Mouse (Mus musculus): ENCODE results near the gene Snrk.

Gene Snrk

DNA sequence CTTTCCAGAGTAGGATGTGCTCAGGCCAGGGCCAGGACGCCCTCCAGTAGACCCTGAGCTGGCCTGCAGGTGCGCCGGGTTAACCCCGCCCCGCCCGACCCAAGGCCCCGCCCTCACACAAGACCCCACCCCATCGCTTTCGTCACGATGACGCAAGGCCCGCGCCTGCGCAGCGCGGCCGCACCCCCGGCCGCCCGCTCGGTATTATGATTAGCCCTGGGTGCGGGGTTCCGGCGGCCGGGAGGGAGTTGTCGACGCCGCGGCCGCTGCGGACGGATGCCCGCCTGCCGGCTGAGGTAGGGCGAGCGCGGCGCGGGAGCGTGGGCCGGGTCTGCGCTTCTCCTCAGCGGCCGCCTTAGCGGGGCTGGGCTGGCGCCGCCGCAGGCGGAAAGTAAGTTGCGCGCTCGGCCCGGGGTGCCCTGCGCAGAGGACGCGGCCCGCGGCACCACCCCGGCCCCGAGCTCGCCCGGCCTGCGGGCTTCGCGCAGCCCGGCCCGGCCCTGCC, at the start of gene Snrk:
Gene Snrk, plus strand, starts transcription at position 155 of the 505 bp plus-strand sequence.
- peak; percentile 100 for DNase-seq

DNA sequence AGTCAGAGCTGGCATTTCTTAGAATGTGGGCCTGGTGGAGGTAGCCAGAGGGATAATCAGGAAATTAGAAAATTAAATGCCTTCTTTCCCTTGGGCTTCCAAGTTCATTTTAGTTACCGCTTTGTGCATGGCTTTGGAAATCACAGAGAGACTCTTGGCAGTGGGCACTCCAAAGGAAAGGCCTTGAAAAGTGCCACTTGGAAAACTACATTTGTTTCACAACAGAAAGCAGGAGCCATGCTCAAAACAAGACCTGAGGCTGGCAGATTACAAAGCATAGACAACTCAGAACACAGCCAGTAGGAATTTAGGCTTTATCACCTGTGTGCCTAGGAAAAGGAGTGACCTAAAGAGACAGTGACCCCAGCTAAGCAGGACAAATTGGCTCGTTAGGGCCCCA, 49.4 kb upstream of the Snrk start:
- no peak for DNase-seq

DNA sequence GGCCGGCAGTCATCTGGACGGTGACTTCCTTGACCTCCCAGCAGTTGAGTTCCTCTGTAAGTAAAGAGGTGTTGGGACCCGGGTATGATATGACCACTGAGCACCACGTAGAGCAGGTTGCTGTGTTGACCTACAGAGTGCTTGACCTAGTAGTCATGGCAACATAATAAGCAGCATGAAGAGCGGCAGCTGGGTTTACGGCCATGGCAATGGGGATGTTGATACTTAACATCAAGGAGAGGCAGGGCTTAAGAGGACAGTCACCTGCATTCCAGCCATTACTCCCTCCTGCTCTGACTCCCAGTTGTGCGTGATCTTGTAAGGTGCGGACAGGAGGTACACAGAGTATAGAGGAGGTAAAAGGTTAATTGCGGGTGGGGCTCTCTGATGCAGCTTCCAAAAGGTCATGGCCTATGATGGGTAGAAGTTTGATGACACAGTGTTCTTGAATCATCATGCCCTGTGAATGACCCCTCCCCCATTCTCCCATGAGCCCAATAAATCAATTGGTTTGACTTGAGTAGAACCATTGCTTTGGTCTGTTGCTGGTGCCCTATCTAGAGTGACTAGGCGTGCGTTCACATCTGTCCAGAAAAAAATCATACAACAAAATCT, 47.4 kb upstream of the Snrk start:
- DNase-seq: peak; percentile 90

DNA sequence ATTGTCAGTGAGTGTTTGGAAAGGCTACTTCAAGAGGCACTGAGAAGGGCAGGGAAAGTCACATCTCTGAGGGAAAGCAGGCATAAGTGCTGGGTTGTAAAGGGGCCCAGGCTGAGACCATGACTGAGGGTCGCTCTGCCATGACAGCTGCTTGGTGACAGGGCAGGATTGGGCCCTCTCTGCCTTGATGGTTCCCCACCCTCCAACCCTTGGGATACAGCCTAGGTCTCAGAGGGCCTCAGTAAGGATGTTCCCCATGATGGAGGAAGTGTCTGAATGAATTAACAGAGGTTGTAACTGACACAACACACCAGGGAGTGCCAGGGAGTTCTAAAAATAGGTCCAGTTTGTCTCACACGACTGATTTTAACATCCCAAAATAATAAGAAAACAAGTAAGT, 43.1 kb upstream of the Snrk start:
- DNase-seq: peak; percentile 90

DNA sequence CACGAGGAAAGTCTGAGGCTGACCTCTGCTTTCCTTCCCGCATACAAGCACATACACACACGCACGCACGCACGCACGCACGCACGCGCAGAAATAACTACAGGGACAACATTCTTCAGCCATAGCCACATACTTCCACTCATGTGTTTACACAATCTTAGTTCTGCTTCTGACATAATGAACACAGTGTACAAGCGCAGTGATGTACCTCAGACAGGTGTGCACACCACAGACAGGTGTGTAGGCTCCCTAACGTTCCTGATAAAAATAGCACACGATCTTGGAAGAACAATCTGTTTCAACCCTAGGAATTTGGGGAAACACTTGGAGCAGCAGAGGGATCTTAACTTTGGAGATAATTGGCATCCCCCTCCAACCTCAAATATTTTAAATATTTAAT, 42.5 kb upstream of the Snrk start:
- DNase-seq: no peak

DNA sequence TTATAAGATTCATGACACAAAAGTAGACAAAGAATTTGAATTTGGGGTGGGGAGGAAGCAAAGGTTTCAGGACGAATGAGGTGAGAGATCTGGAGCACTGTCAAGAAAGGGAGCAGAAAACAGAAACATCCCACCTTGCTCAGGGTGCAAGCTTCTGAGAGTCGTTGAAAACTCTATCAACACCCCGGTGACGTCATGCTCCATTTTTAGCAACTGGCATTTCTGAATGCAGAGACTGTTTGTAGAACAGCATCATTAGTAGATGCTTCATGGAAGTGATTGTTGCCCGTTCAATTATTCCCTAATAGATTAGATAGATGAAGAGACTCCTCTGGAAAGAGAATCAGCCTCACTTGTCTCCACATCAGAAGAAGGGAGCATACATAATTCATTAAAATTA, 38.6 kb upstream of the Snrk start:
- no peak for DNase-seq

DNA sequence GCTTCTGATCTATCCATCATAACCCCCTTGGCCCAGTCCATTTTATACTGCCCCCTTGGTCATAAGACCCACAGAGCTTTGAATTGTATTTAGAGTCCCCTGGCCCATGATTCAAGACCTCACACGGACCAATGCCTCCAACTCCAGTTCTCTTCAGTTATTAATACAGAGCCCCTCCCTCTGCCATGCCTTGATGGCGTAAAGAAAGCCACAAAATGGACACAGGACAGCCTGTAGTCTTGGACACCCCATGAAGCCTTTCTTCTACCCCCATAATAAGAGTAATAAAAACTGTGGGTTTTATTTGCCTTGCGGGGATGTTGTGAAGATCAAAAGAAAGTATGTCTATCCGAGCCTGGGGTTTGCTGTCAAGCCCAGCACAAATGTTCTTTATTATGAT, 33.4 kb upstream of the Snrk start:
- peak; percentile 94 for DNase-seq

DNA sequence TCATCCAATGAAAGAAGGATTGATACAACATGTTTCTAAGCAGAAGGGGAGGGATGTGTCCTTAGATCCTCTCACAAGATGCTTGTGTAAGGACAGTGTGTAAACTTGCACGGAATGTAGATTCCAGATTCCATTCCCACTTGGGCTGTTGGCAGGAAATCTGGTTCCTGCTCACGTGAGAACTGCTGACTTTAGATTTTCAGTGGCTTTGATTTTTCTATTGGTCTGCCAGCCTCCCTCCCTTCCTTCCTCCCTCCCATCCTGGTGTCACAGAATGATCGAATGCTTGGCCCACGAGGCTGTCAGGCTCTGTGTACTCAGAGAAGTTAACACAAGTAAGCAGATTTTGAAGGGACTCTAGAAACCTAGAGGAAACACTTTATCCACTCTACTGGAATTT, 32.9 kb upstream of the Snrk start:
- DNase-seq: peak; percentile 99

DNA sequence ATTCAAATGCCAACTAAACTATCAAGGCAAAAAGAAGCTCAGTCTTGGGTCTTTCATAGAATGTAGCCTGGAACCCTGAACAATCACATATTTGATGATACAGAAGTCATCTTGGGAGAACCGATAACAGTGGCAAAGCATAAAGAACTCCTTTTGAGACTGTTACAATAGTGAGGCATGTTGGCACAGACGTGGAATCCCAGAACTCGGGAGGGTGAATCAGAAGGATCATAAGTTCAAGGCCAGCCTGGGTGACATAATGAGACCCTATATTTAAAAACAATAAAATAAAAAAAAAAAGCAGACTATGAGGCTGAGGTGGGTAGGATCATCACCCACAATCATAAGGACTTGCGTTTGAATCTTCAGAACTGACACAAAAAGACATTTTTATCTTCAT, 32.4 kb upstream of the Snrk start:
- DNase-seq: no peak

DNA sequence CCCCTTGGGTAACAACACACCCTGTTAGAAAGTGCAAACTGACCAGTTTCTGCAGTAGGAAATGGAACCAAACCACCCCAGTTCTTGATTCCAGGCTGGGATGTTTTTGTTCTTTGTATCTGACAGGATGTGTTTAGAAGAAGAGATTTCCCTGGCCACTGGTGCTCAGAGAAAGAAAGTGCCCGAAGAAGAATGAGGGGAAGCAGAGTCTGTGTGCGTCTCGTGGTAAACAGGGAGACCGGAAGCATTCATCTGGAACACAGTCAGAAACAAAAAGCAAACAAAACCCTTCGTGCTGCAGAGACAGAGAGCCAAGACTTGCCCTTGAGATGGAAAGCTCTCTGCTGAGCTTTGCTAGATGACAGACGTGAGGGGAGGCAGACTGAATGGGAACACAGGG, 32.0 kb upstream of the Snrk start:
- peak; percentile 98 for DNase-seq

DNA sequence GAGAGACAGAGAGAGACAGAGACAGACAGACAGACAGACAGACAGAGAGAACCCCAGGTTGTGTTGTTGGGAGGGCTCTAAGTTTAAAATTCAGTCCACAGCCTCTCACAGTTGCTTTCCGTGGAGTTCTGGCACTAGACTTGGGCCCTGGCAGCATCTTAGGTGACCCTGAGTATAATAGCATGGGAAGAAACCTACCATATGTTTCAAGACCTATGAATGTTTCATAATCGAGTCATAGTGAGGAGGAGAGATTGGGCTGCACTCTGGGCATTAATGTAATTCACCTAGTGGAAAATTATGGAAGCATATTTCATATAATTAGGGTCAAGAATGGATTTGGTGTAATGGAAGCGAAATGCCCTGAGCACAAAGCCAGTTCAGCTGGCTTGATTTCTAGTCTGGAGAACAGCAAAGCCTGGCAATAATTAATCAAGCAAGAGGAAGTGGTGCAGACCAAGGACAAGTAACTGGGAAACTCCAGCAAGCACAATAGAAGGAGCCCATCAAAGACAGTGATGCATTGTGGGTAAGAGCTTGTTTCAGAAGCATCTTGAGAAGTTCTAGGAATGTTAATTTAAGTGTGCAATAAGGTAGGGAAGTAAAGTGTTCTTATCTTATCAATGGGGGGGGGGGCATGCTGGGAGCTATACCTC, 31.4 kb upstream of the Snrk start:
- DNase-seq: no peak

DNA sequence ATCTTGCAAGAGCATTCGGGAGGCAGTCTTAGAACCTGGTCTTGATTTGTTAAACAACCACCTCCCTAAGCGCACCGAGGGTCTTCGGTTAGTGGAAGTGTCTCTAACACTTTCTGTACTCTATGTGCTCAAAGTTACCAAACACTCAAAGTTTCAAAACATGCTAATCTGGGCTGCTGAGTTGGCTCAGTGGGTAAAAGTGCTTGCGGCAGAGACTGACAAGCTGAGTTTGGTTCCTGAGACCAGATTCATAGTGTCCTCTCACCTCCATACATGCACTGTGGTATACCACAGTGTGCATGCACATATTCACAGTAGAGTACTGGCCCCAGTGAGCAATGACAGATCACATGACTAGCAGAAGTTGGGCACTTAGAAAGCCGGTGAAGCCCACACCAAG, 30.0 kb upstream of the Snrk start:
- no peak for DNase-seq

DNA sequence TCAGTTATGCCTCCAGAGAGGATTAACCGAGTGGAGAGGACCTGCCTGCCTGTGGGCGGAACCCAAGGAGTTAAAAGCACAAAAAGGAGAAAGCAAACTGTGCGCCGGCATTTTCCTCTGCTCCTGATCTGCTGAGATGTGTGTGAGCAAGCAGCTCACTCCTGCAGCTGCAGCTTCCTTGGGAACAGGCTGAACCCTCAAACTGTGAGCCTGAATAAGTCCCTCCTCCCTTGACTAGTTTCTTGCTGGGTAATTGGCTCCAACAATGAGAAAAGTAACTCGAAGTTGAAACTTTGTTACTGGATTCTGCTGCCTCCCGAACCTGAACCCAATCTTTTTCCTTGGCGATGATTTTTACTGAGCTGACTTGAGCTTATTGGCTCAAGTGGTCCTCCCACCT, 25.9 kb upstream of the Snrk start:
- peak; percentile 84 for DNase-seq

DNA sequence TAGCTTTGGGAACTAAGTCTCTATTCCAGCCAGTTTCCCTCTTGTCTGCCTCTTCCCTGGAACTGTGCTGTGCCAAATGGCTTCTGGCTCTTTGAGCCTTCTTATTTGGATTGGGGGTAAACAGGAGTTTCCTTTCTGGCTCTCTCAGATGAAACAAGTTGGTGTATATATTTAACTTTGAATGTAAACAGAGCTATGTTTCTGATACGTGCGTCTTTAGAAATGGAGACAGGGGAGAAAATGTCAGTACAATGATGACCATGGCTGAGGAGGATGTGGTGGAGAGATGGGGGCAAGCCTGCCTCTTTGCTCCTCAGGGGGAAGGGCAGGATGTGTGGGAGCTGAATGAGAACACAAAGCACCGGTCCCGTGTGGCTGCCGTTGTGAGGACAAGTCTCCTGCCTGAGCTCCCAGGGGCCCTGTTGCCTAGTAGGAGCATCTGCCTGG, 25.3 kb upstream of the Snrk start:
- DNase-seq: peak; percentile 98

DNA sequence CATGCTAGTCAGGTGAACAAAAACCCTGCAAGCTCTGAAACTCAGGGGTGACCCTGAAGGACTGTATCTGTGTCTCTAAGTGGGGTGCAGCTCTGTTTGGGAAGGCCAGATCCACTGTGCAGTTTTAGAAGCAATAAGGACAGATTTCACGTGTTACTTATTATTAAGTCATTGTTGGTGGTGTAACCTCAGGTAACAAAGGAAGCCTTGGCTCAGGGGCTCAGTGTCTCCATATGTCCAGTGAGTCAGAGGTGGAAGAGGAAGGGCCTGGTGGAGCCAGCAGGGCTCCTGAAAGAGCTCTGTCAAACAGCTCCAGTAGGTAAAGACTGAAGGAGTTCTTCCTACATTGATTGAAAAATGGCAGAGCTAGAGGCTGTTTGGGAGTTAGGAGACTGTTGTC, 22.9 kb upstream of the Snrk start:
- peak; percentile 68 for DNase-seq

DNA sequence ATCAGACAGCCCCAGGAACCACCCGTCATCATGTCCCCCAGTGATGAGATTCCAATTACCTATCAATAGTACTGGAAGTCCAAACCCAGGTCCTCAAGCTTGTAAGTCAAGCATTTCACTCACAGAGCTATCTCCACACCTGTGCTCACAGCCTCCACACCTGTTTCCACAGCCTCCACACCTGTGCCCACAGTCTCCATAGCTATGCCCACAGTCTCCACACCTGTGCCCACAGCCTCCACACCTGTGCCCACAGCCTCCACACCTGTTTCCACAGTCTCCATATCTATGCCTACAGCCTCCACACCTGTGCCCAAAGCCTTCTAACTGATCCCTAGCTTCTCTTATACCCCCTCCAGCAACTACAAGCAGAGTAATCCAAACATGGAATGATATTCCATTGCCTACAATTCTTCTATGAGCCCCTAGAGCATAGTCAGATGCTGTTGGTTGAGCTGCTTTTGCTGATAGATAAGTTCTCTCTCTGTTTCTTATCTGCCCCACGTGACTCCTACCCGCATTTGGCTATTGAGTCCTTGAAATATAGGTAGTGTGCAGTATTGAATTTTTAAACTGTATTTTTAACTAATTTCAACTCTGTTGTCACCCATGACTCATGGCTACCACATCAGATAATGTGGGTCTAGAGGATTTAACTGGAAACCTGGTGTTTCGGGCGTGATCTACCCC, 20.1 kb upstream of the Snrk start:
- peak; percentile 83 for DNase-seq

DNA sequence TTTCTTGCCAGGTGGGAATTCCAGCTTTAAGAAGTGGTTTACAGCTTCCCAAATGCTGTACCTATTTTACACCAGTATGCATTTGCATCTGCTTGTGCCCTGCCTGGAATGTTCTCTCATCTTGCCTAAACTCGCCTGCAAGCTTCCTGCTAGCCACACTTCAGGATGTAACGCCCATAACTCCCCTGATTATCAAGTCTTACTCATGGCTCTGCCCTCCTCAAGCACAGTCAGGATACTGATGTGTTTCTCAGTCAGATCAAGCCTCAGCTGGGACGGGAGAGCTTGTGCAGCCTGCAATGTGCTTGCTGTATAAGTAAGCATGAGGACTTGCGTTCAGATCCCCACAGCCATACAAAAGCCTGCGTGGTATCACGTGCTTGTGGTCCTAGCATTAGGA, 19.5 kb upstream of the Snrk start:
- peak; percentile 92 for DNase-seq

DNA sequence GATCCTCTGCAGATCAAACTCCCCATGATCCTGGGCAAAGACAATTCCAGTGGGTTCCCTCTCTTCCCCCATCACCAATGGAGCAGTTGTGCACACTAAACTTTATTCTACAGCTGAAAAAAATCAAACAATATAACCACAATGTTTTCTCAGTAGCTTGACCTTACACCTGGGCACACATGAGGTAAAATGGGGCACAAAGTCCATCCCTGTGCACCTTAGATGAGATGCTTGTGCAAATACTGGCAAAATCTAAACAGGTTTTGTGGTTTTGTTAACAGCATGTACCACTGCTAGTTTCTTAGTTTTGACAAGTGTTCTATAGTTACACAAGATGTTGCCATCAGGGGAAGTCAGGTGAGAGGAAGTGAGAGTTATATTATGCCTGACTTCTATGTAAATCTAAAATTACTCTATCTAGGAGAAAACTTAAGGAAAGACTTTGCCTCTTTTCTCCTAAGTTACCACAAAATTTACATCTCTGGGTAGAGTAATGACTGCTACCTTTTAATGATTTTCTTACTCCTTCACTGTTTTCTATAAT, 16.4 kb upstream of the Snrk start:
- peak; percentile 33 for DNase-seq

DNA sequence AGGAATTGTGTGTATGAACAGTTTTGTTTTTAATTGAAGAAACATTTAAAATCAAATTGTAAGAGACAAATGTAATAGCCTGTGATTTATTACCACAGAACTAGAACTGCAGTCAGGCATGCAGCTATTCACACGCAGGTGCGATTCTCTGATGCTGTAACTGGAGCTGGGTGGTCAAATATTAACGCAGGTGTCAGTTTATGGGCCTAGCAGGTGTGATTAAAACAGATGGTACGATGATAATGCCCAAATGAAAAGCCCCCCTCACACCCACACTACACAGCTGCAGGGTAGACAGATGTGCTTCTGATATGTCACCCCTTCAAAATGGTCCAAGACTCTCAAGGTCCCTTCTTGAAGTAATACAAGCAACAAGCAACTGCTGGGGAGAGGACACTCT, 15.9 kb upstream of the Snrk start:
- DNase-seq: peak; percentile 51

DNA sequence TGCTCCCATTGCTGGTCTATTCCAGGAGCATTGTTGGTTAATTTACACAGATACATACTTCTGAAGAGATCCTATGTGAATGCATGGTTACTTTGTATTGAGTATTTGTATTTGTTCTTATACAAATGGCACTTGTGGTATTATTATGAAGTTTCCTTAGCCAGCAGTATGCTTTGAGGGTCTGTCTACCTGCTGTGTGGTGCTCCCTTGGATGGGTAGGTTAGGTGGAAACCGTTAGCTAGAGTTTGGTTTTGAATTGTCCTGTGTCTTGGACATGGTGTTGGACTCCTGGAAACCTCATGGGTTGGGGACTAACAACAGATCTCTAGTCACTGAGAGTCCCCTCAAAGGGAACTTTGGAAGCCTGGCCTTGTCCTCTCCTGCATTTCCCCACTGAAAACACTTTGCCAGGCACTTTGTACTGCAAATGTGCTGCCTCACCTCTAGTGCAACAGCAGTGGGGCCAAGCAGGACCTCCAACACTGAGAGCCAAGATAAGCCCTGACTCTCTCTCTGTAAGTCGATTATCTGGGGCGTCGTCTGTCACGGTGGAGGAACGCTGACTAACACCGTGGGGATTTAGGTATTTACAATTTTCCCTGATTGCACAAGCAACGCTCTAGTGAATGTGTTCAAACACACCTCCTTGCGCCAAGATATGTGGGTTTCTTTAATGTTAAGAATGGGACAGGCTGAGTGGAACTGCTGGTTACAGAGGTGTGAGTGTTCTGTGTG, 13.3 kb upstream of the Snrk start:
- peak; percentile 82 for DNase-seq

DNA sequence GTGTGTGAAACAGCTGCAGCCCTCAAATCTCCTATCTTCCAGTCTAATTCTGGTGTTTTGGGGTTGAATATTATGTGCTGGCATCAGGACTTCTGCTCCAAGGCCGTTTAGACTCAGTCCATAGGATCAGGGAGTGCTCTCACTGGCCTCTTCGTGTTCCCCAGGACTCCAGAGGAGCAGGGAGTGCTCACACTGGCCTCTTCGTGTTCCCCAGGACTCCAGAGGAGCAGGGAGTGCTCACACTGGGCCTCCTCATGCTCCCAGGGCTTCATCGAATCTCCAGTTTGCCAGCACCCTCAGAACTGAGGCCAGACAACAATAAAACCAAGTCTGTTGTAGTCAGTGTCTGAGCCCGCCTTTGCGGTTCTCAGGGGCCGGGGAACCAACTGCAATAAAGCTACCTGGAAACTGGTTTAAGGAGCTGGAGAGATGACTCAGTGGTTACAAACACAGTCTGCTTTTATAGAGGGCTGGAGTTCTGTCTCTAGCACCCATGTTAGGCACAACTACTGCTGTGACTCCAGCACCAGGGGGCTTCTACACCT, 12.7 kb upstream of the Snrk start:
- peak; percentile 79 for DNase-seq

DNA sequence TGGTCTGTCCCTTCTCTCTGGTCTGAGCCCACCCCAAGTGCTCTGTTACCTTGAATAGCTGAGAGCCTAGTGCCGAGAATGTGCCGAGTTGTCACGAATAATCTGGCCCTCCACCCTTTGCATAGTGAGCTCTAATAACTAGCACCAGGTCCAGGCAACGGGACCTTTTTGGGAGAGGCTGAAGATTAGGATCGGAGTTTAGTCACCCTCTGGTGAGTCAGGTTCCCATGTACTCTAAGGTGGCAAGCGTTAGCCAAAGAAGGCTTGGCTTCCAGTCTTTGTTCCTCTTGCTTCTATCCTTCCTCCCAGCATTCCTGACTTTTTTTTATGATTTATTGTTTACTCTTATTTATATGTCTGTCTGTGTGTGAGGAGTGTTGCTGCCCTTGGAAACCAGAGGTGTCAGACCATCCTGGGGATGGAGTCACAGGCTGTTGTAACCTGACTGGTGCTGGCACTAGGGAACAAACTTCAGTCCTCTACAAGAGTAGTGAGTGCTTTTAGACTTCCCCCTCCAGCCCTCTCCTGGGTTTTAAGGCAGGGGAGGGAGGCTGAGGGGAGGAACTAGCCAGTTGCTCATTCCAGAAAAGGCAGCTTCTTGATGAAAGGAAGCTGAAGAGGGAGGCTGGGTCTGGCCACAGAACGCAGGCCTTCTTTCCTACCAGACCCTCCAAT, 9.2 kb upstream of the Snrk start:
- DNase-seq: peak; percentile 91
